Mouse (Mus musculus): Measurements from ENCODE around the gene Ddx42.

DNA sequence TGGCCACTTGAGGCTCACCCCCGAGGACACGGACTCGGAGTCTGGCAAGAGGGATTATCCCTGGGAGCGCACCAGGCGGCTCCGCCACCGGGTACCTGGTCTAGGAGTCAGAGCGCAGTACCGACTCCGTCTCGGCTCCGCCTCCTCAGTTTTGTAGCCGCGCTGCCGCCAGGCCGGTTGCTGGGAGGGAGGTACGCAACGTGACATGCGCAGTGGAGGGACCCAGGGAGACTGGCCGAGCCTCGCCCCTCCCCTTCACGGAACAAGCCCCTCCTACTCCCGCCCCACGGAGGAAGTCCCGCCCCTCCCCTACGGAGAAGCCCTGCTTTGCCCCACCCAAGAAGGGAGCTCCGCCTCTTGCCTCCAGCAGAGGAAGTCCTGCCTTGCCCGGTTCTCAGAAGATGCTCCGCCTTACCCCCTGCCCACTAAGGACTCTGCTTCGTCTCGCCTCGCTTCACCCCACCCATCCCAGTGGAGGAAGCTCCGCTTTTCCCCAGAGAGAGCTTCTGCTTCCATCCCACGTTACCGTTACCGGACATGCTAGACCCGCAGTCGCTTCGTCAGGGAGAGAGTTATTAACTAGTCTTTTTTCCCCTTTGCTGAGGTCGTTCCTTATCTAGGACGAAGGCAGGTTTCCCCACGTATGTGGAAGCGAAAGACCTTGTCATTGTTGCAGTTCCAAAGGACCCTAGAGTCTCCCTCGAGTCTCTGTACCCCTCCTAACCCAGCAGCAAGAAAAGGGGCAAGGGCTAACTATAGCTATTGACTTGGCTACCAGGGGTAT, 23.2 kb upstream of the Ddx42 start:
- TF ChIP-seq CTCF (IDR thresholded peaks at IDR 0.05; ENCODE audit: control insufficient read depth, insufficient read depth, insufficient replicate concordance, low read depth, low read length): no peak
- peak; percentile 99 for TF ChIP-seq POLR2A (IDR thresholded peaks at IDR 0.05; ENCODE audit: control insufficient read depth, low read depth, low read length)
